In genomic region chr14:33447027-33447569, GRCm38 (mm10) we compare ENCODE assay signal across 7 mouse cellular contexts. TPM values are rescaled to one million over a fixed set of nuclear protein-coding genes. Genes with fewer than 3 reads are reported as not detected.
DNase-seq lines count a peak whose midpoint lies in the region; ATAC-seq lines count a peak whose summit lies in the region.

Mapk8 (minus strand) TSS chr14:33447158.

- H3K9me3 ChIP-seq in intestine, embryonic 15.5 days: no peaks in the 10 kb centered on the region
- H3K9me3 ChIP-seq in midbrain, embryonic 10.5 days (replicated peaks): no peaks in the 10 kb centered on the region

- ATAC-seq in intestine, embryonic 15.5 days: peak; percentile 98

- H3K4me3 ChIP-seq in intestine, embryonic 15.5 days (replicated peaks): peak within 1 kb of the TSS; percentile 64
- peak within 1 kb of the TSS; percentile 91 for H3K4me3 ChIP-seq in midbrain, embryonic 10.5 days

- H3K27ac ChIP-seq in intestine, embryonic 15.5 days: peak within 1 kb of the TSS; percentile 90
- H3K27ac ChIP-seq in midbrain, embryonic 10.5 days (replicated peaks): peak within 1 kb of the TSS; percentile 98

- no peaks in the 10 kb centered on the region for H3K27me3 ChIP-seq in intestine, embryonic 15.5 days (replicated peaks)
- peaks cover 42% of the 10 kb centered on the region for H3K27me3 ChIP-seq in midbrain, embryonic 10.5 days (ENCODE audit: low read depth, poor library complexity, severe bottlenecking)

- H3K4me2 ChIP-seq in intestine, embryonic 15.5 days (replicated peaks): peak within 1 kb of the TSS; percentile 64

- WGBS in intestine, embryonic 15.5 days: under 1% methylated on average over 69 of the region's 70 CpGs
- under 1% methylated on average over 70 of the region's 70 CpGs for WGBS in midbrain, embryonic 10.5 days

- DNase-seq in adrenal gland, adult (ENCODE audit: inconsistent age in 2 of 2, low spot score in 1 of 2): peak; percentile 99 to 100
- peak; percentile 96 for DNase-seq in embryo, embryonic 10.5 days (ENCODE audit: low spot score)
- DNase-seq in gastrocnemius, postnatal 25 days: peak; percentile 97
- DNase-seq in left cerebral cortex, postnatal 25 days (ENCODE audit: low spot score in 2 of 2): peak; percentile 96 to 97
- peak; percentile 97 for DNase-seq in midbrain, embryonic 10.5 days (ENCODE audit: low spot score)
- DNase-seq in right cerebral cortex, postnatal 4 days: peak; percentile 95

- no peaks in the 10 kb centered on the region for H3K36me3 ChIP-seq in intestine, embryonic 15.5 days
- H3K36me3 ChIP-seq in midbrain, embryonic 10.5 days: no peaks in the 10 kb centered on the region

- intact Hi-C loops in left cerebral cortex, postnatal 25 days (cut with DNase I): loop anchor here (1.0 to 5.0 kb wide), 3 partner anchors 74 to 130 kb away; no protein-coding TSS in a partner anchor

- peak within 1 kb of the TSS; percentile 72 for H3K9ac ChIP-seq in intestine, embryonic 15.5 days

- H3K4me1 ChIP-seq in intestine, embryonic 15.5 days (replicated peaks): peaks cover 7% of the 10 kb centered on the region
- H3K4me1 ChIP-seq in midbrain, embryonic 10.5 days: peaks cover 35% of the 10 kb centered on the region

RNA-seq across cellular contexts. Expression of gene Mapk8, which starts in this region (rescaled TPM):
- total RNA-seq in gastrocnemius, postnatal 25 days (2021): 10 to 100 TPM; 26.4 to 27.6 TPM
- polyA plus RNA-seq in intestine, embryonic 15.5 days (2015; fragmentation: Nextera tagmentation; extraction: Ambion mirVana): 12.2 and 16.0 TPM in 2 replicates
- 100 to 1,000 TPM; 107 to 114 TPM for total RNA-seq in left cerebral cortex, postnatal 25 days (2021)
- polyA plus RNA-seq in midbrain, embryonic 10.5 days (2016; fragmentation: Nextera tagmentation; extraction: Ambion mirVana): 17.3 and 19.8 TPM in 2 replicates

Comparison
In these comparisons a context has a peak if more than half of its experiments do, and no peak if none do; other contexts are left out.
1. Peak in every context shown above with its lines: DNase-seq, ATAC-seq, H3K4me3 ChIP-seq and H3K27ac ChIP-seq.